Mouse (Mus musculus): ENCODE measurements around the gene Snrk. TPM values are rescaled to one million over a fixed set of nuclear protein-coding genes. Genes with fewer than 3 reads are reported as not detected.

Snrk gene
- 6.1 and 9.2 TPM in 2 replicates for total RNA-seq (2015; ENCODE audit: low replicate concordance)
- total RNA-seq (2017; ENCODE audit: low replicate concordance): 5.9 and 11.7 TPM in 2 replicates

DNA sequence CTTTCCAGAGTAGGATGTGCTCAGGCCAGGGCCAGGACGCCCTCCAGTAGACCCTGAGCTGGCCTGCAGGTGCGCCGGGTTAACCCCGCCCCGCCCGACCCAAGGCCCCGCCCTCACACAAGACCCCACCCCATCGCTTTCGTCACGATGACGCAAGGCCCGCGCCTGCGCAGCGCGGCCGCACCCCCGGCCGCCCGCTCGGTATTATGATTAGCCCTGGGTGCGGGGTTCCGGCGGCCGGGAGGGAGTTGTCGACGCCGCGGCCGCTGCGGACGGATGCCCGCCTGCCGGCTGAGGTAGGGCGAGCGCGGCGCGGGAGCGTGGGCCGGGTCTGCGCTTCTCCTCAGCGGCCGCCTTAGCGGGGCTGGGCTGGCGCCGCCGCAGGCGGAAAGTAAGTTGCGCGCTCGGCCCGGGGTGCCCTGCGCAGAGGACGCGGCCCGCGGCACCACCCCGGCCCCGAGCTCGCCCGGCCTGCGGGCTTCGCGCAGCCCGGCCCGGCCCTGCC, at the start of gene Snrk:
Gene Snrk, plus strand, starts transcription at position 155 of the 505 bp plus-strand sequence.
- peak; percentile 82 for ATAC-seq (replicated peaks; ENCODE audit: low FRiP score, poor library complexity, severe bottlenecking)

DNA sequence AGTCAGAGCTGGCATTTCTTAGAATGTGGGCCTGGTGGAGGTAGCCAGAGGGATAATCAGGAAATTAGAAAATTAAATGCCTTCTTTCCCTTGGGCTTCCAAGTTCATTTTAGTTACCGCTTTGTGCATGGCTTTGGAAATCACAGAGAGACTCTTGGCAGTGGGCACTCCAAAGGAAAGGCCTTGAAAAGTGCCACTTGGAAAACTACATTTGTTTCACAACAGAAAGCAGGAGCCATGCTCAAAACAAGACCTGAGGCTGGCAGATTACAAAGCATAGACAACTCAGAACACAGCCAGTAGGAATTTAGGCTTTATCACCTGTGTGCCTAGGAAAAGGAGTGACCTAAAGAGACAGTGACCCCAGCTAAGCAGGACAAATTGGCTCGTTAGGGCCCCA, 49.4 kb upstream of the Snrk start:
- ATAC-seq (replicated peaks; ENCODE audit: low FRiP score, poor library complexity, severe bottlenecking): no peak

DNA sequence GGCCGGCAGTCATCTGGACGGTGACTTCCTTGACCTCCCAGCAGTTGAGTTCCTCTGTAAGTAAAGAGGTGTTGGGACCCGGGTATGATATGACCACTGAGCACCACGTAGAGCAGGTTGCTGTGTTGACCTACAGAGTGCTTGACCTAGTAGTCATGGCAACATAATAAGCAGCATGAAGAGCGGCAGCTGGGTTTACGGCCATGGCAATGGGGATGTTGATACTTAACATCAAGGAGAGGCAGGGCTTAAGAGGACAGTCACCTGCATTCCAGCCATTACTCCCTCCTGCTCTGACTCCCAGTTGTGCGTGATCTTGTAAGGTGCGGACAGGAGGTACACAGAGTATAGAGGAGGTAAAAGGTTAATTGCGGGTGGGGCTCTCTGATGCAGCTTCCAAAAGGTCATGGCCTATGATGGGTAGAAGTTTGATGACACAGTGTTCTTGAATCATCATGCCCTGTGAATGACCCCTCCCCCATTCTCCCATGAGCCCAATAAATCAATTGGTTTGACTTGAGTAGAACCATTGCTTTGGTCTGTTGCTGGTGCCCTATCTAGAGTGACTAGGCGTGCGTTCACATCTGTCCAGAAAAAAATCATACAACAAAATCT, 47.4 kb upstream of the Snrk start:
- ATAC-seq (replicated peaks; ENCODE audit: low FRiP score, poor library complexity, severe bottlenecking): no peak

DNA sequence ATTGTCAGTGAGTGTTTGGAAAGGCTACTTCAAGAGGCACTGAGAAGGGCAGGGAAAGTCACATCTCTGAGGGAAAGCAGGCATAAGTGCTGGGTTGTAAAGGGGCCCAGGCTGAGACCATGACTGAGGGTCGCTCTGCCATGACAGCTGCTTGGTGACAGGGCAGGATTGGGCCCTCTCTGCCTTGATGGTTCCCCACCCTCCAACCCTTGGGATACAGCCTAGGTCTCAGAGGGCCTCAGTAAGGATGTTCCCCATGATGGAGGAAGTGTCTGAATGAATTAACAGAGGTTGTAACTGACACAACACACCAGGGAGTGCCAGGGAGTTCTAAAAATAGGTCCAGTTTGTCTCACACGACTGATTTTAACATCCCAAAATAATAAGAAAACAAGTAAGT, 43.1 kb upstream of the Snrk start:
- no peak for ATAC-seq (replicated peaks; ENCODE audit: low FRiP score, poor library complexity, severe bottlenecking)

DNA sequence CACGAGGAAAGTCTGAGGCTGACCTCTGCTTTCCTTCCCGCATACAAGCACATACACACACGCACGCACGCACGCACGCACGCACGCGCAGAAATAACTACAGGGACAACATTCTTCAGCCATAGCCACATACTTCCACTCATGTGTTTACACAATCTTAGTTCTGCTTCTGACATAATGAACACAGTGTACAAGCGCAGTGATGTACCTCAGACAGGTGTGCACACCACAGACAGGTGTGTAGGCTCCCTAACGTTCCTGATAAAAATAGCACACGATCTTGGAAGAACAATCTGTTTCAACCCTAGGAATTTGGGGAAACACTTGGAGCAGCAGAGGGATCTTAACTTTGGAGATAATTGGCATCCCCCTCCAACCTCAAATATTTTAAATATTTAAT, 42.5 kb upstream of the Snrk start:
- ATAC-seq (replicated peaks; ENCODE audit: low FRiP score, poor library complexity, severe bottlenecking): no peak

DNA sequence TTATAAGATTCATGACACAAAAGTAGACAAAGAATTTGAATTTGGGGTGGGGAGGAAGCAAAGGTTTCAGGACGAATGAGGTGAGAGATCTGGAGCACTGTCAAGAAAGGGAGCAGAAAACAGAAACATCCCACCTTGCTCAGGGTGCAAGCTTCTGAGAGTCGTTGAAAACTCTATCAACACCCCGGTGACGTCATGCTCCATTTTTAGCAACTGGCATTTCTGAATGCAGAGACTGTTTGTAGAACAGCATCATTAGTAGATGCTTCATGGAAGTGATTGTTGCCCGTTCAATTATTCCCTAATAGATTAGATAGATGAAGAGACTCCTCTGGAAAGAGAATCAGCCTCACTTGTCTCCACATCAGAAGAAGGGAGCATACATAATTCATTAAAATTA, 38.6 kb upstream of the Snrk start:
- ATAC-seq (replicated peaks; ENCODE audit: low FRiP score, poor library complexity, severe bottlenecking): no peak

DNA sequence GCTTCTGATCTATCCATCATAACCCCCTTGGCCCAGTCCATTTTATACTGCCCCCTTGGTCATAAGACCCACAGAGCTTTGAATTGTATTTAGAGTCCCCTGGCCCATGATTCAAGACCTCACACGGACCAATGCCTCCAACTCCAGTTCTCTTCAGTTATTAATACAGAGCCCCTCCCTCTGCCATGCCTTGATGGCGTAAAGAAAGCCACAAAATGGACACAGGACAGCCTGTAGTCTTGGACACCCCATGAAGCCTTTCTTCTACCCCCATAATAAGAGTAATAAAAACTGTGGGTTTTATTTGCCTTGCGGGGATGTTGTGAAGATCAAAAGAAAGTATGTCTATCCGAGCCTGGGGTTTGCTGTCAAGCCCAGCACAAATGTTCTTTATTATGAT, 33.4 kb upstream of the Snrk start:
- ATAC-seq (replicated peaks; ENCODE audit: low FRiP score, poor library complexity, severe bottlenecking): no peak

DNA sequence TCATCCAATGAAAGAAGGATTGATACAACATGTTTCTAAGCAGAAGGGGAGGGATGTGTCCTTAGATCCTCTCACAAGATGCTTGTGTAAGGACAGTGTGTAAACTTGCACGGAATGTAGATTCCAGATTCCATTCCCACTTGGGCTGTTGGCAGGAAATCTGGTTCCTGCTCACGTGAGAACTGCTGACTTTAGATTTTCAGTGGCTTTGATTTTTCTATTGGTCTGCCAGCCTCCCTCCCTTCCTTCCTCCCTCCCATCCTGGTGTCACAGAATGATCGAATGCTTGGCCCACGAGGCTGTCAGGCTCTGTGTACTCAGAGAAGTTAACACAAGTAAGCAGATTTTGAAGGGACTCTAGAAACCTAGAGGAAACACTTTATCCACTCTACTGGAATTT, 32.9 kb upstream of the Snrk start:
- no peak for ATAC-seq (replicated peaks; ENCODE audit: low FRiP score, poor library complexity, severe bottlenecking)

DNA sequence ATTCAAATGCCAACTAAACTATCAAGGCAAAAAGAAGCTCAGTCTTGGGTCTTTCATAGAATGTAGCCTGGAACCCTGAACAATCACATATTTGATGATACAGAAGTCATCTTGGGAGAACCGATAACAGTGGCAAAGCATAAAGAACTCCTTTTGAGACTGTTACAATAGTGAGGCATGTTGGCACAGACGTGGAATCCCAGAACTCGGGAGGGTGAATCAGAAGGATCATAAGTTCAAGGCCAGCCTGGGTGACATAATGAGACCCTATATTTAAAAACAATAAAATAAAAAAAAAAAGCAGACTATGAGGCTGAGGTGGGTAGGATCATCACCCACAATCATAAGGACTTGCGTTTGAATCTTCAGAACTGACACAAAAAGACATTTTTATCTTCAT, 32.4 kb upstream of the Snrk start:
- no peak for ATAC-seq (replicated peaks; ENCODE audit: low FRiP score, poor library complexity, severe bottlenecking)

DNA sequence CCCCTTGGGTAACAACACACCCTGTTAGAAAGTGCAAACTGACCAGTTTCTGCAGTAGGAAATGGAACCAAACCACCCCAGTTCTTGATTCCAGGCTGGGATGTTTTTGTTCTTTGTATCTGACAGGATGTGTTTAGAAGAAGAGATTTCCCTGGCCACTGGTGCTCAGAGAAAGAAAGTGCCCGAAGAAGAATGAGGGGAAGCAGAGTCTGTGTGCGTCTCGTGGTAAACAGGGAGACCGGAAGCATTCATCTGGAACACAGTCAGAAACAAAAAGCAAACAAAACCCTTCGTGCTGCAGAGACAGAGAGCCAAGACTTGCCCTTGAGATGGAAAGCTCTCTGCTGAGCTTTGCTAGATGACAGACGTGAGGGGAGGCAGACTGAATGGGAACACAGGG, 32.0 kb upstream of the Snrk start:
- no peak for ATAC-seq (replicated peaks; ENCODE audit: low FRiP score, poor library complexity, severe bottlenecking)

DNA sequence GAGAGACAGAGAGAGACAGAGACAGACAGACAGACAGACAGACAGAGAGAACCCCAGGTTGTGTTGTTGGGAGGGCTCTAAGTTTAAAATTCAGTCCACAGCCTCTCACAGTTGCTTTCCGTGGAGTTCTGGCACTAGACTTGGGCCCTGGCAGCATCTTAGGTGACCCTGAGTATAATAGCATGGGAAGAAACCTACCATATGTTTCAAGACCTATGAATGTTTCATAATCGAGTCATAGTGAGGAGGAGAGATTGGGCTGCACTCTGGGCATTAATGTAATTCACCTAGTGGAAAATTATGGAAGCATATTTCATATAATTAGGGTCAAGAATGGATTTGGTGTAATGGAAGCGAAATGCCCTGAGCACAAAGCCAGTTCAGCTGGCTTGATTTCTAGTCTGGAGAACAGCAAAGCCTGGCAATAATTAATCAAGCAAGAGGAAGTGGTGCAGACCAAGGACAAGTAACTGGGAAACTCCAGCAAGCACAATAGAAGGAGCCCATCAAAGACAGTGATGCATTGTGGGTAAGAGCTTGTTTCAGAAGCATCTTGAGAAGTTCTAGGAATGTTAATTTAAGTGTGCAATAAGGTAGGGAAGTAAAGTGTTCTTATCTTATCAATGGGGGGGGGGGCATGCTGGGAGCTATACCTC, 31.4 kb upstream of the Snrk start:
- no peak for ATAC-seq (replicated peaks; ENCODE audit: low FRiP score, poor library complexity, severe bottlenecking)

DNA sequence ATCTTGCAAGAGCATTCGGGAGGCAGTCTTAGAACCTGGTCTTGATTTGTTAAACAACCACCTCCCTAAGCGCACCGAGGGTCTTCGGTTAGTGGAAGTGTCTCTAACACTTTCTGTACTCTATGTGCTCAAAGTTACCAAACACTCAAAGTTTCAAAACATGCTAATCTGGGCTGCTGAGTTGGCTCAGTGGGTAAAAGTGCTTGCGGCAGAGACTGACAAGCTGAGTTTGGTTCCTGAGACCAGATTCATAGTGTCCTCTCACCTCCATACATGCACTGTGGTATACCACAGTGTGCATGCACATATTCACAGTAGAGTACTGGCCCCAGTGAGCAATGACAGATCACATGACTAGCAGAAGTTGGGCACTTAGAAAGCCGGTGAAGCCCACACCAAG, 30.0 kb upstream of the Snrk start:
- no peak for ATAC-seq (replicated peaks; ENCODE audit: low FRiP score, poor library complexity, severe bottlenecking)

DNA sequence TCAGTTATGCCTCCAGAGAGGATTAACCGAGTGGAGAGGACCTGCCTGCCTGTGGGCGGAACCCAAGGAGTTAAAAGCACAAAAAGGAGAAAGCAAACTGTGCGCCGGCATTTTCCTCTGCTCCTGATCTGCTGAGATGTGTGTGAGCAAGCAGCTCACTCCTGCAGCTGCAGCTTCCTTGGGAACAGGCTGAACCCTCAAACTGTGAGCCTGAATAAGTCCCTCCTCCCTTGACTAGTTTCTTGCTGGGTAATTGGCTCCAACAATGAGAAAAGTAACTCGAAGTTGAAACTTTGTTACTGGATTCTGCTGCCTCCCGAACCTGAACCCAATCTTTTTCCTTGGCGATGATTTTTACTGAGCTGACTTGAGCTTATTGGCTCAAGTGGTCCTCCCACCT, 25.9 kb upstream of the Snrk start:
- no peak for ATAC-seq (replicated peaks; ENCODE audit: low FRiP score, poor library complexity, severe bottlenecking)

DNA sequence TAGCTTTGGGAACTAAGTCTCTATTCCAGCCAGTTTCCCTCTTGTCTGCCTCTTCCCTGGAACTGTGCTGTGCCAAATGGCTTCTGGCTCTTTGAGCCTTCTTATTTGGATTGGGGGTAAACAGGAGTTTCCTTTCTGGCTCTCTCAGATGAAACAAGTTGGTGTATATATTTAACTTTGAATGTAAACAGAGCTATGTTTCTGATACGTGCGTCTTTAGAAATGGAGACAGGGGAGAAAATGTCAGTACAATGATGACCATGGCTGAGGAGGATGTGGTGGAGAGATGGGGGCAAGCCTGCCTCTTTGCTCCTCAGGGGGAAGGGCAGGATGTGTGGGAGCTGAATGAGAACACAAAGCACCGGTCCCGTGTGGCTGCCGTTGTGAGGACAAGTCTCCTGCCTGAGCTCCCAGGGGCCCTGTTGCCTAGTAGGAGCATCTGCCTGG, 25.3 kb upstream of the Snrk start:
- no peak for ATAC-seq (replicated peaks; ENCODE audit: low FRiP score, poor library complexity, severe bottlenecking)

DNA sequence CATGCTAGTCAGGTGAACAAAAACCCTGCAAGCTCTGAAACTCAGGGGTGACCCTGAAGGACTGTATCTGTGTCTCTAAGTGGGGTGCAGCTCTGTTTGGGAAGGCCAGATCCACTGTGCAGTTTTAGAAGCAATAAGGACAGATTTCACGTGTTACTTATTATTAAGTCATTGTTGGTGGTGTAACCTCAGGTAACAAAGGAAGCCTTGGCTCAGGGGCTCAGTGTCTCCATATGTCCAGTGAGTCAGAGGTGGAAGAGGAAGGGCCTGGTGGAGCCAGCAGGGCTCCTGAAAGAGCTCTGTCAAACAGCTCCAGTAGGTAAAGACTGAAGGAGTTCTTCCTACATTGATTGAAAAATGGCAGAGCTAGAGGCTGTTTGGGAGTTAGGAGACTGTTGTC, 22.9 kb upstream of the Snrk start:
- no peak for ATAC-seq (replicated peaks; ENCODE audit: low FRiP score, poor library complexity, severe bottlenecking)

DNA sequence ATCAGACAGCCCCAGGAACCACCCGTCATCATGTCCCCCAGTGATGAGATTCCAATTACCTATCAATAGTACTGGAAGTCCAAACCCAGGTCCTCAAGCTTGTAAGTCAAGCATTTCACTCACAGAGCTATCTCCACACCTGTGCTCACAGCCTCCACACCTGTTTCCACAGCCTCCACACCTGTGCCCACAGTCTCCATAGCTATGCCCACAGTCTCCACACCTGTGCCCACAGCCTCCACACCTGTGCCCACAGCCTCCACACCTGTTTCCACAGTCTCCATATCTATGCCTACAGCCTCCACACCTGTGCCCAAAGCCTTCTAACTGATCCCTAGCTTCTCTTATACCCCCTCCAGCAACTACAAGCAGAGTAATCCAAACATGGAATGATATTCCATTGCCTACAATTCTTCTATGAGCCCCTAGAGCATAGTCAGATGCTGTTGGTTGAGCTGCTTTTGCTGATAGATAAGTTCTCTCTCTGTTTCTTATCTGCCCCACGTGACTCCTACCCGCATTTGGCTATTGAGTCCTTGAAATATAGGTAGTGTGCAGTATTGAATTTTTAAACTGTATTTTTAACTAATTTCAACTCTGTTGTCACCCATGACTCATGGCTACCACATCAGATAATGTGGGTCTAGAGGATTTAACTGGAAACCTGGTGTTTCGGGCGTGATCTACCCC, 20.1 kb upstream of the Snrk start:
- ATAC-seq (replicated peaks; ENCODE audit: low FRiP score, poor library complexity, severe bottlenecking): no peak

DNA sequence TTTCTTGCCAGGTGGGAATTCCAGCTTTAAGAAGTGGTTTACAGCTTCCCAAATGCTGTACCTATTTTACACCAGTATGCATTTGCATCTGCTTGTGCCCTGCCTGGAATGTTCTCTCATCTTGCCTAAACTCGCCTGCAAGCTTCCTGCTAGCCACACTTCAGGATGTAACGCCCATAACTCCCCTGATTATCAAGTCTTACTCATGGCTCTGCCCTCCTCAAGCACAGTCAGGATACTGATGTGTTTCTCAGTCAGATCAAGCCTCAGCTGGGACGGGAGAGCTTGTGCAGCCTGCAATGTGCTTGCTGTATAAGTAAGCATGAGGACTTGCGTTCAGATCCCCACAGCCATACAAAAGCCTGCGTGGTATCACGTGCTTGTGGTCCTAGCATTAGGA, 19.5 kb upstream of the Snrk start:
- ATAC-seq (replicated peaks; ENCODE audit: low FRiP score, poor library complexity, severe bottlenecking): no peak

DNA sequence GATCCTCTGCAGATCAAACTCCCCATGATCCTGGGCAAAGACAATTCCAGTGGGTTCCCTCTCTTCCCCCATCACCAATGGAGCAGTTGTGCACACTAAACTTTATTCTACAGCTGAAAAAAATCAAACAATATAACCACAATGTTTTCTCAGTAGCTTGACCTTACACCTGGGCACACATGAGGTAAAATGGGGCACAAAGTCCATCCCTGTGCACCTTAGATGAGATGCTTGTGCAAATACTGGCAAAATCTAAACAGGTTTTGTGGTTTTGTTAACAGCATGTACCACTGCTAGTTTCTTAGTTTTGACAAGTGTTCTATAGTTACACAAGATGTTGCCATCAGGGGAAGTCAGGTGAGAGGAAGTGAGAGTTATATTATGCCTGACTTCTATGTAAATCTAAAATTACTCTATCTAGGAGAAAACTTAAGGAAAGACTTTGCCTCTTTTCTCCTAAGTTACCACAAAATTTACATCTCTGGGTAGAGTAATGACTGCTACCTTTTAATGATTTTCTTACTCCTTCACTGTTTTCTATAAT, 16.4 kb upstream of the Snrk start:
- no peak for ATAC-seq (replicated peaks; ENCODE audit: low FRiP score, poor library complexity, severe bottlenecking)

DNA sequence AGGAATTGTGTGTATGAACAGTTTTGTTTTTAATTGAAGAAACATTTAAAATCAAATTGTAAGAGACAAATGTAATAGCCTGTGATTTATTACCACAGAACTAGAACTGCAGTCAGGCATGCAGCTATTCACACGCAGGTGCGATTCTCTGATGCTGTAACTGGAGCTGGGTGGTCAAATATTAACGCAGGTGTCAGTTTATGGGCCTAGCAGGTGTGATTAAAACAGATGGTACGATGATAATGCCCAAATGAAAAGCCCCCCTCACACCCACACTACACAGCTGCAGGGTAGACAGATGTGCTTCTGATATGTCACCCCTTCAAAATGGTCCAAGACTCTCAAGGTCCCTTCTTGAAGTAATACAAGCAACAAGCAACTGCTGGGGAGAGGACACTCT, 15.9 kb upstream of the Snrk start:
- ATAC-seq (replicated peaks; ENCODE audit: low FRiP score, poor library complexity, severe bottlenecking): no peak

DNA sequence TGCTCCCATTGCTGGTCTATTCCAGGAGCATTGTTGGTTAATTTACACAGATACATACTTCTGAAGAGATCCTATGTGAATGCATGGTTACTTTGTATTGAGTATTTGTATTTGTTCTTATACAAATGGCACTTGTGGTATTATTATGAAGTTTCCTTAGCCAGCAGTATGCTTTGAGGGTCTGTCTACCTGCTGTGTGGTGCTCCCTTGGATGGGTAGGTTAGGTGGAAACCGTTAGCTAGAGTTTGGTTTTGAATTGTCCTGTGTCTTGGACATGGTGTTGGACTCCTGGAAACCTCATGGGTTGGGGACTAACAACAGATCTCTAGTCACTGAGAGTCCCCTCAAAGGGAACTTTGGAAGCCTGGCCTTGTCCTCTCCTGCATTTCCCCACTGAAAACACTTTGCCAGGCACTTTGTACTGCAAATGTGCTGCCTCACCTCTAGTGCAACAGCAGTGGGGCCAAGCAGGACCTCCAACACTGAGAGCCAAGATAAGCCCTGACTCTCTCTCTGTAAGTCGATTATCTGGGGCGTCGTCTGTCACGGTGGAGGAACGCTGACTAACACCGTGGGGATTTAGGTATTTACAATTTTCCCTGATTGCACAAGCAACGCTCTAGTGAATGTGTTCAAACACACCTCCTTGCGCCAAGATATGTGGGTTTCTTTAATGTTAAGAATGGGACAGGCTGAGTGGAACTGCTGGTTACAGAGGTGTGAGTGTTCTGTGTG, 13.3 kb upstream of the Snrk start:
- ATAC-seq (replicated peaks; ENCODE audit: low FRiP score, poor library complexity, severe bottlenecking): no peak

All from erythroid progenitor cell, adult 5-6 weeks (primary cell).